In genomic region chr16:56062981-56063380, GRCm38 (mm10) we compare ENCODE assay signal across 22 mouse cellular contexts. TPM values are rescaled to one million over a fixed set of nuclear protein-coding genes. Genes with fewer than 3 reads are reported as not detected.
DNase-seq lines count a peak whose midpoint lies in the region; ATAC-seq lines count a peak whose summit lies in the region.
"Had no signal": no experiment of that assay in that cellular context is flagged by ENCODE, and none has a peak within 500 bp of the region (broad histone marks: within the 10 kb centered on the region; RNA-seq: fewer than 3 reads in every experiment).

No protein-coding gene starts in this region.

- H3K9me3 ChIP-seq in hindbrain, embryonic 10.5 days, result no peaks in the 10 kb centered on the region
- no peaks in the 10 kb centered on the region for H3K9me3 ChIP-seq in hindbrain, embryonic 11.5 days (ENCODE audit: control insufficient read depth, low read length)
- H3K9me3 ChIP-seq in midbrain, embryonic 11.5 days (ENCODE audit: control insufficient read depth, low read length), result no peaks in the 10 kb centered on the region
- H3K9me3 ChIP-seq in midbrain, embryonic 14.5 days (ENCODE audit: control insufficient read depth, low read length), result no peaks in the 10 kb centered on the region
- H3K9me3 ChIP-seq: embryonic facial prominence, embryonic 13.5 days; forebrain, embryonic 12.5 days; heart, embryonic 13.5 days had no signal

- DNase-seq in hindbrain, embryonic 10.5 days (ENCODE audit: low spot score), result peak; percentile 23
- no peak for DNase-seq in hindbrain, embryonic 11.5 days (ENCODE audit: low spot score)
- DNase-seq in midbrain, embryonic 11.5 days (ENCODE audit: low spot score, missing footprints), result peak; percentile 81
- no peak for DNase-seq in midbrain, embryonic 14.5 days
- peak; percentile 70 for DNase-seq in ZHBTc4 (ENCODE audit: low read depth, low spot score)
- DNase-seq in spleen, adult 18-20 months, result no peak
- DNase-seq in lung, postnatal 4 days, result no peak
- DNase-seq: adrenal gland, postnatal 14 days; B cell, adult 2 months; cerebellum, adult 11-12 months; cerebellum, adult 9-10 months; cerebellum, postnatal 25 days; gastrocnemius, postnatal 10 days; heart, adult 2 months; heart, postnatal 4 days had no signal

- no peaks in the 10 kb centered on the region for H3K27me3 ChIP-seq in hindbrain, embryonic 10.5 days (ENCODE audit: insufficient read depth, poor library complexity, severe bottlenecking)
- H3K27me3 ChIP-seq in hindbrain, embryonic 11.5 days (ENCODE audit: control insufficient read depth, insufficient read depth, low read length), result no peaks in the 10 kb centered on the region
- H3K27me3 ChIP-seq in midbrain, embryonic 11.5 days (ENCODE audit: control insufficient read depth, insufficient read depth, low read length), result peaks cover 3% of the 10 kb centered on the region; the same call in 1 of the 2 replicates
- H3K27me3 ChIP-seq in midbrain, embryonic 14.5 days (ENCODE audit: control insufficient read depth, insufficient read depth, low read length), result no peaks in the 10 kb centered on the region; the same call in 1 of the 2 replicates
- H3K27me3 ChIP-seq: embryonic facial prominence, embryonic 13.5 days had no signal

- no peak for ATAC-seq in hindbrain, embryonic 11.5 days (ENCODE audit: low FRiP score)
- peak; percentile 22 for ATAC-seq in midbrain, embryonic 11.5 days (ENCODE audit: low FRiP score)
- no peak for ATAC-seq in midbrain, embryonic 14.5 days (ENCODE audit: low FRiP score, low TSS enrichment)
- ATAC-seq in megakaryocyte, adult 5-6 weeks (ENCODE audit: poor library complexity, severe bottlenecking), result peak; percentile 67
- ATAC-seq: activated CD4-positive, CD25-positive, alpha-beta regulatory T cell, adult 4 months; CD4-positive, CD25-positive, alpha-beta regulatory T cell, adult 4 months had no signal

- no peak overlapping the region for H3K4me2 ChIP-seq in hindbrain, embryonic 11.5 days (replicated peaks; ENCODE audit: low read depth, low read length)
- no peak overlapping the region for H3K4me2 ChIP-seq in midbrain, embryonic 11.5 days
- no peak overlapping the region for H3K4me2 ChIP-seq in midbrain, embryonic 14.5 days (ENCODE audit: low read length)
- H3K4me2 ChIP-seq: embryonic facial prominence, embryonic 13.5 days; forebrain, embryonic 12.5 days; heart, embryonic 13.5 days had no signal

- no peak overlapping the region for H3K9ac ChIP-seq in hindbrain, embryonic 11.5 days (ENCODE audit: low read depth, low read length)
- H3K9ac ChIP-seq in midbrain, embryonic 11.5 days (ENCODE audit: low read length), result no peak overlapping the region
- no peak overlapping the region for H3K9ac ChIP-seq in midbrain, embryonic 14.5 days (replicated peaks; ENCODE audit: low read length)
- H3K9ac ChIP-seq: embryonic facial prominence, embryonic 13.5 days; forebrain, embryonic 12.5 days; heart, embryonic 13.5 days; hindbrain, embryonic 14.5 days had no signal

- no peaks in the 10 kb centered on the region for H3K36me3 ChIP-seq in hindbrain, embryonic 10.5 days
- no peaks in the 10 kb centered on the region for H3K36me3 ChIP-seq in hindbrain, embryonic 11.5 days (ENCODE audit: control insufficient read depth, insufficient read depth, low read length)
- no peaks in the 10 kb centered on the region for H3K36me3 ChIP-seq in midbrain, embryonic 11.5 days (ENCODE audit: control insufficient read depth, insufficient read depth, low read length)
- no peaks in the 10 kb centered on the region for H3K36me3 ChIP-seq in midbrain, embryonic 14.5 days (ENCODE audit: control insufficient read depth, insufficient read depth, low read length)
- H3K36me3 ChIP-seq: embryonic facial prominence, embryonic 13.5 days; forebrain, embryonic 12.5 days; heart, embryonic 13.5 days had no signal

- H3K27ac ChIP-seq in hindbrain, embryonic 10.5 days, result no peak overlapping the region; the same call in 1 of the 2 replicates
- no peak overlapping the region for H3K27ac ChIP-seq in hindbrain, embryonic 11.5 days (ENCODE audit: low read depth, low read length)
- no peak overlapping the region for H3K27ac ChIP-seq in midbrain, embryonic 11.5 days (ENCODE audit: low read depth, low read length)
- H3K27ac ChIP-seq in midbrain, embryonic 14.5 days (replicated peaks; ENCODE audit: low read depth, low read length), result no peak overlapping the region
- H3K27ac ChIP-seq: embryonic facial prominence, embryonic 13.5 days; forebrain, embryonic 12.5 days; heart, adult 2 months; heart, embryonic 13.5 days; hindbrain, embryonic 14.5 days had no signal

- no peak overlapping the region for H3K4me3 ChIP-seq in hindbrain, embryonic 10.5 days
- no peak overlapping the region for H3K4me3 ChIP-seq in hindbrain, embryonic 11.5 days (ENCODE audit: low read depth, low read length)
- no peak overlapping the region for H3K4me3 ChIP-seq in midbrain, embryonic 11.5 days (ENCODE audit: low read depth, low read length)
- H3K4me3 ChIP-seq in midbrain, embryonic 14.5 days (replicated peaks; ENCODE audit: low read depth, low read length), result no peak overlapping the region
- H3K4me3 ChIP-seq: embryonic facial prominence, embryonic 13.5 days; forebrain, embryonic 12.5 days; heart, adult 2 months; heart, embryonic 13.5 days had no signal

- 57% methylated on average over 11 of the region's 11 CpGs for WGBS in hindbrain, embryonic 10.5 days
- 52% methylated on average over 11 of the region's 11 CpGs for WGBS in hindbrain, embryonic 11.5 days
- WGBS in midbrain, embryonic 11.5 days, result 42% methylated on average over 11 of the region's 11 CpGs
- WGBS in midbrain, embryonic 14.5 days, result 36% methylated on average over 11 of the region's 11 CpGs

- H3K4me1 ChIP-seq in hindbrain, embryonic 10.5 days (replicated peaks), result peaks cover 2% of the 10 kb centered on the region; the same call in 1 of the 2 replicates
- H3K4me1 ChIP-seq in hindbrain, embryonic 11.5 days (replicated peaks; ENCODE audit: control insufficient read depth, insufficient read depth, low read length), result no peaks in the 10 kb centered on the region
- H3K4me1 ChIP-seq in midbrain, embryonic 11.5 days (ENCODE audit: control insufficient read depth, insufficient read depth, low read length), result peaks cover 2% of the 10 kb centered on the region; the same call in 1 of the 2 replicates
- no peaks in the 10 kb centered on the region for H3K4me1 ChIP-seq in midbrain, embryonic 14.5 days (ENCODE audit: control insufficient read depth, insufficient read depth, low read length)
- H3K4me1 ChIP-seq: embryonic facial prominence, embryonic 13.5 days had no signal

RNA-seq across cellular contexts. Expression of gene Senp7, which starts 14.8 kb away (rescaled TPM):
- polyA plus RNA-seq in hindbrain, embryonic 10.5 days (2016; fragmentation: Nextera tagmentation; extraction: Ambion mirVana), result 32.5 and 35.7 TPM in 2 replicates
- polyA plus RNA-seq in hindbrain, embryonic 11.5 days (2014; fragmentation: Nextera tagmentation; extraction: Ambion mirVana), result 41.3 and 61.2 TPM in 2 replicates
- 37.4 and 42.8 TPM in 2 replicates for polyA plus RNA-seq in midbrain, embryonic 11.5 days (2014; fragmentation: Nextera tagmentation; extraction: Ambion mirVana)
- 59.6 and 70.9 TPM in 2 replicates for polyA plus RNA-seq in midbrain, embryonic 14.5 days (2014; fragmentation: Nextera tagmentation; extraction: Ambion mirVana)
- total RNA-seq in megakaryocyte, adult 5-6 weeks (2015), result 25.8 and 31.5 TPM in 2 replicates
- 28.8 and 33.0 TPM in 2 replicates for total RNA-seq in megakaryocyte, adult 5-6 weeks (2017)

RNA-seq across cellular contexts. Expression of gene Trmt10c, which starts 25.4 kb away (rescaled TPM):
- 25.5 and 29.0 TPM in 2 replicates for polyA plus RNA-seq in hindbrain, embryonic 10.5 days (2016; fragmentation: Nextera tagmentation; extraction: Ambion mirVana)
- 29.4 and 30.3 TPM in 2 replicates for polyA plus RNA-seq in hindbrain, embryonic 11.5 days (2014; fragmentation: Nextera tagmentation; extraction: Ambion mirVana)
- polyA plus RNA-seq in midbrain, embryonic 11.5 days (2014; fragmentation: Nextera tagmentation; extraction: Ambion mirVana), result 31.3 and 33.3 TPM in 2 replicates
- polyA plus RNA-seq in midbrain, embryonic 14.5 days (2014; fragmentation: Nextera tagmentation; extraction: Ambion mirVana), result 23.8 and 24.0 TPM in 2 replicates
- 14.4 and 15.1 TPM in 2 replicates for total RNA-seq in megakaryocyte, adult 5-6 weeks (2015)
- 20.2 and 20.9 TPM in 2 replicates for total RNA-seq in megakaryocyte, adult 5-6 weeks (2017)

RNA-seq across cellular contexts. Expression of gene Pcnp, which starts 33.4 kb away (rescaled TPM):
- 258 and 310 TPM in 2 replicates for polyA plus RNA-seq in hindbrain, embryonic 10.5 days (2016; fragmentation: Nextera tagmentation; extraction: Ambion mirVana)
- polyA plus RNA-seq in hindbrain, embryonic 11.5 days (2014; fragmentation: Nextera tagmentation; extraction: Ambion mirVana), result 325 and 347 TPM in 2 replicates
- 384 and 403 TPM in 2 replicates for polyA plus RNA-seq in midbrain, embryonic 11.5 days (2014; fragmentation: Nextera tagmentation; extraction: Ambion mirVana)
- 212 and 241 TPM in 2 replicates for polyA plus RNA-seq in midbrain, embryonic 14.5 days (2014; fragmentation: Nextera tagmentation; extraction: Ambion mirVana)
- 85.2 and 88.2 TPM in 2 replicates for total RNA-seq in megakaryocyte, adult 5-6 weeks (2015)
- 97.0 and 104 TPM in 2 replicates for total RNA-seq in megakaryocyte, adult 5-6 weeks (2017)

Comparison
In these comparisons a context has a peak if more than half of its experiments do, and no peak if none do; other contexts are left out.
1. DNase-seq: peak in hindbrain, embryonic 10.5 days (single experiment), midbrain, embryonic 11.5 days (single experiment) and ZHBTc4 (single experiment); none in hindbrain, embryonic 11.5 days (single experiment), midbrain, embryonic 14.5 days (single experiment), spleen, adult 18-20 months (0 of 2) and lung, postnatal 4 days (0 of 2).
2. ATAC-seq: peak in midbrain, embryonic 11.5 days (single experiment) and megakaryocyte, adult 5-6 weeks (single experiment); none in hindbrain, embryonic 11.5 days (single experiment) and midbrain, embryonic 14.5 days (single experiment).